In the genomic region with DNA sequence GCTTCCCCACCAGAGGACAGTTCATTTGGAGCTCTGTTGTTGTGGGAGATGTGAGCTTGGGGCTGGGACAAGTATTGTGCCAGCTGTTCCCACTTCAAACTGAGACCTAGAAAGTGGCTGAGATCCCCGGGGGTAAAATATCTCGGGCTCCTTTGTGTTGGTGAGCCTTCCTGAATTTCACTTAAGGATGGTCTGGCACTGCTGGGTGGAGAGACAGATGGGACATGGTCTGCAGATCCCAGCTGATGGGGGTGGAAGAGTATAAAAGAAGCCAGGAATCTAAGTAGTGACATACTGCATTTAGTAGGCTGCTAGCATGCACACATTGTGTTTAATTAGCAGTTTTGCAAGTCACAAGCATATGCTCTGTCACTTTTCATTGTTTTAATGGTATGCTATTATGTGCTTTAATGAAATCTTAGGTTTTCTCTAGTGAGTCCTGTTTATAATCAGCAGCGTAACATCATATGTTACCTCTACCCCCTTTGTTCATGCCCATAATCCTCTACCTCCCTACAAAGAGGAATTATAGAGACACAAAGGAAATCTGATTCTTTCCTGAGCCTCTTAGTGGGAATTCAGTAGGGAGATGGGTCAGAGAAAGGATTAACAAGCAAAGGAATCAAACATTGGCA, we compare ENCODE assay signal across 11 mouse cellular contexts. TPM values are rescaled to one million over a fixed set of nuclear protein-coding genes. Genes with fewer than 3 reads are reported as not detected.
DNase-seq lines count a peak whose midpoint lies in the region; ATAC-seq lines count a peak whose summit lies in the region.
"Had no signal": no experiment of that assay in that cellular context is flagged by ENCODE, and none has a peak within 500 bp of the region (broad histone marks: within the 10 kb centered on the region; RNA-seq: fewer than 3 reads in every experiment).

No protein-coding gene starts in this region.

- no peaks in the 10 kb centered on the region for H3K4me1 ChIP-seq in hindbrain, embryonic 14.5 days (replicated peaks; ENCODE audit: control insufficient read depth, insufficient read depth, low read length)

- 45% methylated on average over 3 of the region's 3 CpGs for WGBS in hindbrain, embryonic 14.5 days

- H3K9me3 ChIP-seq in hindbrain, embryonic 14.5 days (ENCODE audit: control insufficient read depth, low read length), result no peaks in the 10 kb centered on the region

- H3K4me3 ChIP-seq in hindbrain, embryonic 14.5 days (replicated peaks; ENCODE audit: low read length), result no peak overlapping the region

- no peak overlapping the region for H3K9ac ChIP-seq in hindbrain, embryonic 14.5 days

- H3K36me3 ChIP-seq in hindbrain, embryonic 14.5 days (replicated peaks; ENCODE audit: control insufficient read depth, insufficient read depth), result no peaks in the 10 kb centered on the region

- intact Hi-C loops in left cerebral cortex, postnatal 4 days (cut with DNase I), result no loop called here
- intact Hi-C loops in left cerebral cortex, postnatal 36 days (cut with DNase I), result no loop called here

- H3K4me2 ChIP-seq in hindbrain, embryonic 14.5 days (replicated peaks), result no peak overlapping the region

- DNase-seq in left cerebral cortex, adult 11 months (ENCODE audit: low spot score), result peak; percentile 44
- DNase-seq in left cerebral cortex, postnatal 4 days, result no peak
- DNase-seq in hindbrain, embryonic 14.5 days (ENCODE audit: low spot score), result no peak
- peak; percentile 52 to 65 for DNase-seq in left cerebral cortex, postnatal 36 days (ENCODE audit: low spot score in 2 of 2)
- peak; percentile 85 for DNase-seq in telencephalon, adult 2 months (ENCODE audit: low read depth, low spot score)
- DNase-seq in spleen, postnatal 4 days (ENCODE audit: low spot score in 2 of 2), result no peak
- no peak for DNase-seq in T-cell, adult 2 months (ENCODE audit: low spot score)
- DNase-seq in adrenal gland, adult 18-20 months (ENCODE audit: low spot score in 2 of 2), result no peak
- DNase-seq: heart, postnatal 4 days had no signal

- H3K27ac ChIP-seq in hindbrain, embryonic 14.5 days, result no peak overlapping the region

- ATAC-seq in hindbrain, embryonic 14.5 days (ENCODE audit: low FRiP score), result 0 out of 2 replicates have a peak, but pooled peaks have one; percentile 21

- H3K27me3 ChIP-seq in hindbrain, embryonic 14.5 days (ENCODE audit: control insufficient read depth, insufficient read depth, low read length), result no peaks in the 10 kb centered on the region

RNA-seq across cellular contexts. Expression of a gene that starts 8.4 kb away (rescaled TPM):
- total RNA-seq in left cerebral cortex, postnatal 4 days (2021), result not detected
- polyA plus RNA-seq in hindbrain, embryonic 14.5 days (2014; fragmentation: Nextera tagmentation; extraction: Ambion mirVana), result not detected in 2 replicates
- not detected for total RNA-seq in left cerebral cortex, postnatal 36 days (2021)
- not detected for total RNA-seq in adrenal gland, adult 18-20 months (2021)
- total RNA-seq: heart, postnatal 4 days had no signal
- polyA plus RNA-seq: C2C12; limb, embryonic 11.5 days had no signal

RNA-seq across cellular contexts. Expression of a gene that starts 37.8 kb away (rescaled TPM):
- total RNA-seq in left cerebral cortex, postnatal 4 days (2021), result not detected
- not detected in 2 replicates for polyA plus RNA-seq in hindbrain, embryonic 14.5 days (2014; fragmentation: Nextera tagmentation; extraction: Ambion mirVana)
- total RNA-seq in left cerebral cortex, postnatal 36 days (2021), result not detected
- not detected for total RNA-seq in adrenal gland, adult 18-20 months (2021)
- total RNA-seq: heart, postnatal 4 days had no signal
- polyA plus RNA-seq: C2C12; limb, embryonic 11.5 days had no signal

Comparison
In these comparisons a context has a peak if more than half of its experiments do, and no peak if none do; other contexts are left out.
1. DNase-seq: peak in left cerebral cortex, adult 11 months (single experiment), left cerebral cortex, postnatal 36 days (2 of 2) and telencephalon, adult 2 months (single experiment); none in left cerebral cortex, postnatal 4 days (single experiment), hindbrain, embryonic 14.5 days (single experiment), spleen, postnatal 4 days (0 of 2), T-cell, adult 2 months (single experiment) and adrenal gland, adult 18-20 months (0 of 2).